Mouse (Mus musculus) heart, embryonic 10.5 days (tissue): Measurements from ENCODE around the gene Hist1h2bq. TPM values are rescaled to one million over a fixed set of nuclear protein-coding genes. Genes with fewer than 3 reads are reported as not detected.
"Not testable (repeated sequence)": the region's sequence is repeated elsewhere in the genome, so short reads cannot be mapped to it uniquely, and the experiment has no call there.

ENCODE experiments used
- DNase-seq: peaks from one replicate; pipeline ENCODE4 v3.0.0-alpha.2; 2017; ENCODE audit warnings: low spot score
- H3K27ac ChIP-seq: fragments of 300-500 bp; sonication (generic); 2 replicates; pipeline ENCODE4 v1.5.1; 2016; ENCODE audit warnings: mild to moderate bottlenecking
- H3K27me3 ChIP-seq: fragments of 300-500 bp; sonication (generic); 2 replicates; pipeline ENCODE4 v1.6.1; 2016; ENCODE audit warnings: mild to moderate bottlenecking; ENCODE audit not compliant: poor library complexity, insufficient read depth, severe bottlenecking
- H3K36me3 ChIP-seq: fragments of 300-500 bp; sonication (generic); 2 replicates; pipeline ENCODE4 v1.6.1; 2016; ENCODE audit warnings: mild to moderate bottlenecking, moderate library complexity
- H3K4me1 ChIP-seq: fragments of 300-500 bp; sonication (generic); 2 replicates; pipeline ENCODE4 v1.6.1; 2016; ENCODE audit warnings: mild to moderate bottlenecking
- H3K4me3 ChIP-seq: fragments of 300-500 bp; sonication (generic); 2 replicates; pipeline ENCODE4 v1.5.1; 2016; ENCODE audit warnings: mild to moderate bottlenecking, moderate library complexity
- H3K9me3 ChIP-seq: fragments of 300-500 bp; sonication (generic); 2 replicates; pipeline ENCODE4 v1.6.1; 2016; ENCODE audit warnings: mild to moderate bottlenecking, moderate library complexity
- WGBS: fragments of 180-500 bp; shearing (Covaris S2); methylation state at CpG from one replicate; pipeline ENCODE4 v1.1.7; 2016; 5-methylcytosine and 5-hydroxymethylcytosine counted together
- polyA plus RNA-seq: library from polyadenylated mRNA; unstranded; fragments of >200 nt; fragmentation: Nextera tagmentation; extraction: Ambion mirVana; gene quantifications from 2 replicates; pipeline ENCODE4 v1.2.1, GENCODE M21; 2016

Gene Hist1h2bq
- 9.9 and 15.1 TPM in 2 replicates for polyA plus RNA-seq

- WGBS: no CpG with 5 or more reads among the region's 23 CpGs
Measured at GRCm38 (mm10) chr13:21810073-21810472, at the start of gene Hist1h2bq, which contains the start of gene Hist1h2ao. Gene Hist1h2bq (minus strand): TSS chr13:21810197. Gene Hist1h2ao (plus strand): TSS chr13:21810465.

GRCm38 (mm10) chr13:21855698-21856162, 45.7 kb upstream of the Hist1h2bq start:
- under 1% methylated on average over 15 of the region's 15 CpGs for WGBS
- peak overlapping the region; percentile 42; the same call in 1 of the 2 replicates for H3K27ac ChIP-seq
- DNase-seq: peak; percentile 77

More at GRCm38 (mm10) chr13:21810073-21810472, at the start of gene Hist1h2bq, which contains the start of gene Hist1h2ao:
- H3K27me3 ChIP-seq, H3K36me3 ChIP-seq, DNase-seq, H3K4me3 ChIP-seq, H3K4me1 ChIP-seq, H3K9me3 ChIP-seq, H3K27ac ChIP-seq: not testable (repeated sequence)

GRCm38 (mm10) chr13:21855146-21855545, 45.1 kb upstream of the Hist1h2bq start:
- WGBS: under 1% methylated on average over 11 of the region's 11 CpGs
- peak overlapping the region; percentile 63 for H3K4me3 ChIP-seq
- peak; percentile 92 for DNase-seq
- H3K9me3 ChIP-seq: no peaks in the 10 kb centered on the region
- H3K4me1 ChIP-seq: peaks cover 11% of the 10 kb centered on the region
- H3K36me3 ChIP-seq: no peaks in the 10 kb centered on the region
- no peaks in the 10 kb centered on the region for H3K27me3 ChIP-seq
- peak overlapping the region; percentile 6; the same call in 1 of the 2 replicates for H3K27ac ChIP-seq

More at GRCm38 (mm10) chr13:21855698-21856162, 45.7 kb upstream of the Hist1h2bq start:
- peak overlapping the region; percentile 63 for H3K4me3 ChIP-seq
- H3K36me3 ChIP-seq: no peaks in the 10 kb centered on the region
- H3K9me3 ChIP-seq: no peaks in the 10 kb centered on the region
- peaks cover 11% of the 10 kb centered on the region for H3K4me1 ChIP-seq
- H3K27me3 ChIP-seq: no peaks in the 10 kb centered on the region

- DNase-seq: peak; percentile 75
- Histone ChIP-seq H3K36me3 (no peaks in the 10 kb centered on the region), H3K27me3 (no peaks in the 10 kb centered on the region), H3K9me3 (no peaks in the 10 kb centered on the region), H3K4me1 (peaks cover 11% of the 10 kb centered on the region), H3K4me3 (no peak overlapping the region), H3K27ac (peak overlapping the region; percentile 80)
- 40% methylated on average over 3 of the region's 3 CpGs for WGBS
Measured at GRCm38 (mm10) chr13:21852215-21852945, 42.4 kb upstream of the Hist1h2bq start.

- not testable (repeated sequence) for H3K27ac ChIP-seq, H3K9me3 ChIP-seq, DNase-seq, H3K36me3 ChIP-seq, H3K27me3 ChIP-seq, H3K4me3 ChIP-seq
- peaks cover 11% of the 10 kb centered on the region for H3K4me1 ChIP-seq
- 33% methylated on average over 1 of the region's 1 CpGs for WGBS
Measured at GRCm38 (mm10) chr13:21850696-21851095, 40.7 kb upstream of the Hist1h2bq start.

- peak overlapping the region; percentile 22; the same call in 1 of the 2 replicates for H3K4me3 ChIP-seq
Measured at GRCm38 (mm10) chr13:21847883-21848282, 37.9 kb upstream of the Hist1h2bq start.

GRCm38 (mm10) chr13:21846356-21846755, 36.4 kb upstream of the Hist1h2bq start:
- H3K9me3 ChIP-seq, H3K27ac ChIP-seq, H3K4me1 ChIP-seq, H3K4me3 ChIP-seq, H3K36me3 ChIP-seq, DNase-seq, H3K27me3 ChIP-seq: not testable (repeated sequence)

More at GRCm38 (mm10) chr13:21847883-21848282, 37.9 kb upstream of the Hist1h2bq start:
- no peaks in the 10 kb centered on the region for H3K36me3 ChIP-seq
- H3K4me1 ChIP-seq: peaks cover 8% of the 10 kb centered on the region
- 14% methylated on average over 8 of the region's 8 CpGs for WGBS
- no peaks in the 10 kb centered on the region for H3K27me3 ChIP-seq
- no peak overlapping the region for H3K27ac ChIP-seq
- DNase-seq: no peak
- H3K9me3 ChIP-seq: no peaks in the 10 kb centered on the region

GRCm38 (mm10) chr13:21840508-21840907, 30.5 kb upstream of the Hist1h2bq start:
- not testable (repeated sequence) for H3K27me3 ChIP-seq, H3K4me3 ChIP-seq, H3K9me3 ChIP-seq, H3K36me3 ChIP-seq, H3K4me1 ChIP-seq, H3K27ac ChIP-seq, DNase-seq
- no CpG with 5 or more reads among the region's 4 CpGs for WGBS

GRCm38 (mm10) chr13:21833461-21833860, 23.5 kb upstream of the Hist1h2bq start, which contains the start of the genes Hist1h2ap and Hist1h2br:
Gene Hist1h2ap (minus strand): TSS chr13:21833507.
Gene Hist1h2br (plus strand): TSS chr13:21833743.
- H3K36me3 ChIP-seq, H3K4me1 ChIP-seq, H3K4me3 ChIP-seq, H3K27me3 ChIP-seq, H3K9me3 ChIP-seq, H3K27ac ChIP-seq, DNase-seq: not testable (repeated sequence)
- no CpG with 5 or more reads among the region's 24 CpGs for WGBS

- H3K27me3 ChIP-seq, H3K36me3 ChIP-seq, H3K4me1 ChIP-seq, H3K9me3 ChIP-seq, DNase-seq, H3K27ac ChIP-seq: not testable (repeated sequence)
- under 1% methylated on average over 26 of the region's 58 CpGs for WGBS
- peak within 1 kb of the TSS; percentile 24; the same call in 1 of the 2 replicates for H3K4me3 ChIP-seq
Measured at GRCm38 (mm10) chr13:21831418-21832394, 21.7 kb upstream of the Hist1h2bq start, which contains the start of gene Hist1h4n. Gene Hist1h4n (minus strand): TSS chr13:21832196.

GRCm38 (mm10) chr13:21830344-21830743, 20.3 kb upstream of the Hist1h2bq start:
- Histone ChIP-seq H3K27me3 (no peaks in the 10 kb centered on the region), H3K4me1 (no peaks in the 10 kb centered on the region), H3K9me3 (no peaks in the 10 kb centered on the region), H3K27ac (no peak overlapping the region), H3K36me3 (no peaks in the 10 kb centered on the region), H3K4me3 (no peak overlapping the region)
- WGBS: 81% methylated on average over 10 of the region's 10 CpGs
- no peak for DNase-seq

GRCm38 (mm10) chr13:21828511-21828910, 18.5 kb upstream of the Hist1h2bq start:
- WGBS: 79% methylated on average over 3 of the region's 3 CpGs
- Histone ChIP-seq H3K4me3 (no peak overlapping the region), H3K27ac (no peak overlapping the region), H3K36me3 (no peaks in the 10 kb centered on the region), H3K27me3 (no peaks in the 10 kb centered on the region), H3K4me1 (no peaks in the 10 kb centered on the region), H3K9me3 (no peaks in the 10 kb centered on the region)
- DNase-seq: no peak
